Mouse (Mus musculus): ENCODE data around the gene Atp11a. TPM values are rescaled to one million over a fixed set of nuclear protein-coding genes. Genes with fewer than 3 reads are reported as not detected.

Gene Atp11a
- polyA plus RNA-seq, 1 experiment = 0.03 TPM

- Histone ChIP-seq H3K9me3 (ENCODE audit: control insufficient read depth, low read length) (no peaks in the 10 kb centered on the region), H3K36me3 (ENCODE audit: control insufficient read depth) (no peaks in the 10 kb centered on the region), H3K27me3 (ENCODE audit: control insufficient read depth) (no peaks in the 10 kb centered on the region; the same call in 1 of the 2 replicates), H3K4me1 (ENCODE audit: control insufficient read depth) (peaks cover 25% of the 10 kb centered on the region), H3K4me3 (replicated peaks) (no peak overlapping the region)
- TF ChIP-seq GATA1 (IDR thresholded peaks at IDR 0.05; ENCODE audit: low read length) (no peak), TAL1 (IDR thresholded peaks at IDR 0.05; ENCODE audit: low read length) (no peak)
These were observed 19.4 kb downstream of the Atp11a start for GRCm38 (mm10) chr8:12776166-12776565.

GRCm38 (mm10) chr8:12777171-12777570 lies 20.4 kb downstream of the Atp11a start:
- Histone ChIP-seq H3K4me3 (replicated peaks) (no peak overlapping the region), H3K4me1 (ENCODE audit: control insufficient read depth) (peaks cover 25% of the 10 kb centered on the region), H3K36me3 (ENCODE audit: control insufficient read depth) (no peaks in the 10 kb centered on the region), H3K9me3 (ENCODE audit: control insufficient read depth, low read length) (no peaks in the 10 kb centered on the region), H3K27me3 (ENCODE audit: control insufficient read depth) (no peaks in the 10 kb centered on the region; the same call in 1 of the 2 replicates)
- TF ChIP-seq GATA1 (IDR thresholded peaks at IDR 0.05; ENCODE audit: low read length) (no peak), TAL1 (IDR thresholded peaks at IDR 0.05; ENCODE audit: low read length) (no peak)

- no peaks in the 10 kb centered on the region for H3K36me3 ChIP-seq (ENCODE audit: control insufficient read depth)
- no peaks in the 10 kb centered on the region for H3K9me3 ChIP-seq (ENCODE audit: control insufficient read depth, low read length)
- no peak overlapping the region for H3K4me3 ChIP-seq (replicated peaks)
- H3K4me1 ChIP-seq (ENCODE audit: control insufficient read depth) = peaks cover 25% of the 10 kb centered on the region
- TF ChIP-seq TAL1 (IDR thresholded peaks at IDR 0.05; ENCODE audit: low read length) (no peak), GATA1 (IDR thresholded peaks at IDR 0.05; ENCODE audit: low read length) (no peak)
- no peaks in the 10 kb centered on the region; the same call in 1 of the 2 replicates for H3K27me3 ChIP-seq (ENCODE audit: control insufficient read depth)
These were observed 22.7 kb downstream of the Atp11a start for GRCm38 (mm10) chr8:12779541-12779940.

GRCm38 (mm10) chr8:12785508-12785907 lies 28.7 kb downstream of the Atp11a start:
- H3K36me3 ChIP-seq (ENCODE audit: control insufficient read depth) = no peaks in the 10 kb centered on the region
- TF ChIP-seq GATA1 (IDR thresholded peaks at IDR 0.05; ENCODE audit: low read length) (no peak), TAL1 (IDR thresholded peaks at IDR 0.05; ENCODE audit: low read length) (no peak)
- H3K4me3 ChIP-seq (replicated peaks) = no peak overlapping the region
- H3K27me3 ChIP-seq (ENCODE audit: control insufficient read depth) = peaks cover 4% of the 10 kb centered on the region; the same call in 1 of the 2 replicates
- no peaks in the 10 kb centered on the region for H3K9me3 ChIP-seq (ENCODE audit: control insufficient read depth, low read length)
- no peaks in the 10 kb centered on the region for H3K4me1 ChIP-seq (ENCODE audit: control insufficient read depth)

GRCm38 (mm10) chr8:12786261-12786957 lies 29.6 kb downstream of the Atp11a start:
- TF ChIP-seq TAL1 (IDR thresholded peaks at IDR 0.05; ENCODE audit: low read length) (no peak), GATA1 (IDR thresholded peaks at IDR 0.05; ENCODE audit: low read length) (no peak)
- H3K27me3 ChIP-seq (ENCODE audit: control insufficient read depth) = peaks cover 4% of the 10 kb centered on the region; the same call in 1 of the 2 replicates

GRCm38 (mm10) chr8:12786958-12787301 lies 30.1 kb downstream of the Atp11a start:
- no peak for TF ChIP-seq GATA1 (IDR thresholded peaks at IDR 0.05; ENCODE audit: low read length)
- no peak for TF ChIP-seq TAL1 (IDR thresholded peaks at IDR 0.05; ENCODE audit: low read length)
- Histone ChIP-seq H3K4me1 (ENCODE audit: control insufficient read depth) (no peaks in the 10 kb centered on the region), H3K27me3 (ENCODE audit: control insufficient read depth) (peaks cover 4% of the 10 kb centered on the region; the same call in 1 of the 2 replicates), H3K9me3 (ENCODE audit: control insufficient read depth, low read length) (no peaks in the 10 kb centered on the region), H3K4me3 (replicated peaks) (no peak overlapping the region), H3K36me3 (ENCODE audit: control insufficient read depth) (no peaks in the 10 kb centered on the region)

More at GRCm38 (mm10) chr8:12786261-12786957, 29.6 kb downstream of the Atp11a start:
- Histone ChIP-seq H3K4me1 (ENCODE audit: control insufficient read depth) (no peaks in the 10 kb centered on the region), H3K4me3 (replicated peaks) (no peak overlapping the region), H3K9me3 (ENCODE audit: control insufficient read depth, low read length) (no peaks in the 10 kb centered on the region), H3K36me3 (ENCODE audit: control insufficient read depth) (no peaks in the 10 kb centered on the region)

GRCm38 (mm10) chr8:12787427-12787826 lies 30.6 kb downstream of the Atp11a start:
- no peak for TF ChIP-seq TAL1 (IDR thresholded peaks at IDR 0.05; ENCODE audit: low read length)
- TF ChIP-seq GATA1 (IDR thresholded peaks at IDR 0.05; ENCODE audit: low read length) = no peak
- Histone ChIP-seq H3K4me1 (ENCODE audit: control insufficient read depth) (no peaks in the 10 kb centered on the region), H3K36me3 (ENCODE audit: control insufficient read depth) (no peaks in the 10 kb centered on the region), H3K4me3 (replicated peaks) (no peak overlapping the region), H3K27me3 (ENCODE audit: control insufficient read depth) (peaks cover 4% of the 10 kb centered on the region; the same call in 1 of the 2 replicates), H3K9me3 (ENCODE audit: control insufficient read depth, low read length) (no peaks in the 10 kb centered on the region)

GRCm38 (mm10) chr8:12788695-12789094 lies 31.9 kb downstream of the Atp11a start:
- H3K4me1 ChIP-seq (ENCODE audit: control insufficient read depth) = no peaks in the 10 kb centered on the region
- no peak for TF ChIP-seq TAL1 (IDR thresholded peaks at IDR 0.05; ENCODE audit: low read length)
- TF ChIP-seq GATA1 (IDR thresholded peaks at IDR 0.05; ENCODE audit: low read length) = no peak
- no peaks in the 10 kb centered on the region for H3K36me3 ChIP-seq (ENCODE audit: control insufficient read depth)
- H3K9me3 ChIP-seq (ENCODE audit: control insufficient read depth, low read length) = no peaks in the 10 kb centered on the region
- H3K4me3 ChIP-seq (replicated peaks) = no peak overlapping the region
- H3K27me3 ChIP-seq (ENCODE audit: control insufficient read depth) = peaks cover 4% of the 10 kb centered on the region; the same call in 1 of the 2 replicates

- Histone ChIP-seq H3K27me3 (ENCODE audit: control insufficient read depth) (no peaks in the 10 kb centered on the region; the same call in 1 of the 2 replicates), H3K36me3 (ENCODE audit: control insufficient read depth) (no peaks in the 10 kb centered on the region), H3K9me3 (ENCODE audit: control insufficient read depth, low read length) (no peaks in the 10 kb centered on the region), H3K4me1 (ENCODE audit: control insufficient read depth) (no peaks in the 10 kb centered on the region), H3K4me3 (replicated peaks) (no peak overlapping the region)
- TF ChIP-seq TAL1 (IDR thresholded peaks at IDR 0.05; ENCODE audit: low read length) (no peak), GATA1 (IDR thresholded peaks at IDR 0.05; ENCODE audit: low read length) (no peak)
These were observed 38.3 kb downstream of the Atp11a start for GRCm38 (mm10) chr8:12795011-12795671.

All from erythroblast, embryonic 14.5 days (primary cell).